Mouse (Mus musculus) neural tube, postnatal 0 days (tissue): ENCODE measurements around the gene Jchain. TPM values are rescaled to one million over a fixed set of nuclear protein-coding genes. Genes with fewer than 3 reads are reported as not detected.

ENCODE experiments used
- polyA plus RNA-seq: library from polyadenylated mRNA; unstranded; fragments of >200 nt; fragmentation: Nextera tagmentation; extraction: Ambion mirVana; gene quantifications from 2 replicates; pipeline ENCODE4 v1.2.1, GENCODE M21; 2015

Gene Jchain
- 0.15 and 0.39 TPM in 2 replicates for polyA plus RNA-seq

DNA sequence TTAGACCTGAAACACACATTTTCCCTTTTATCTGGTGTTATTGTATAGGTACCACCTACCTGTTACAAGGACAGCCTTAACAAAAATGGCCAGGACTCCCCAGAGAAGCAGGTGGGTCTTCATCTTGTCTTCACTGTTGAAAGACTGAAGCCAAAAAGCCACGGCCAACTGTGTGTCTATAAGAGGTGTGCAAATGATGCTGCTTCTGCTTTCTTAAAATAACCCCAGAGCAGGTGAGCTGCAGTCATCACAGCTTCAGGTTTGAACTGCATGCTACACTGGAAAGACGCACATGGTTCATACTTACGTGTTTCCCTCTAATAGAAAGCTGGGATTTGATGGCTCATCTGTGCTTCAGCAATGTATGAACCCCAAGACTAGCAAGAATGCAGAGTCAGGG, at the start of gene Jchain:
Jchain (minus strand) TSS at position 235 of the 400 bp plus-strand sequence.

DNA sequence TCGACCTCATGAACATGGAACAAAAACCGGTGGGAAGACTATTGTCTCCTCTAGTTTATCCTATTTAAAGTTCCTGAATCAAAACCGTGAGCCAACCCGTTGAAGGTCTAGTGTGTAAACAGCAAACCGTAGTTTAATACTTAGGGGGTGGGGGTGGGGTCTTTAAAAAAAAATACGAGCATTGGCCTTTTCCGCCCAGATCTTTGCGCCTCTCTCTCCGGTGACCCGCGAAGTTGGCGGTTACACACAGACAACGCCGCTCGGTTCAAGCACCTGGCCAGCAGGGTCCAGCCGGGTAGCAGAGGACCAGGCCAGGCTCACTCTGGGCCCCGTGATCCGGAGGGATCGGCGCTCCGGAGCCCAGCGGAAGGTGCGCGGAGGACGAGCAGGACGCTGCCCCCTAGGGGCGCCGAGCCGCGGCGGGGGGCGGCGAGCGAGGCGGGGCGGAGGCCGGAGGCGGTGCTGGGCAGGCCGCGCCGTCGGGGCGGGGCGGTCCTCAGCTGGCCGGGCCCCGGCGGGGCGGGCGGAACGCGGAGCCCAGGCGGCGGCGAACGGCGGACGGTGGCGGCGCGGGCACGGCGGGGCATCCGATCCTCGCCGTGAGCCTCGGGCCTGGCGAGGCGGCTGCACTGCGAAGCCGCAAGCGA, 36.9 kb upstream of the Jchain start, which contains the start of gene Rufy3:
Rufy3 (plus strand) TSS at position 540 of the 647 bp plus-strand sequence.

DNA sequence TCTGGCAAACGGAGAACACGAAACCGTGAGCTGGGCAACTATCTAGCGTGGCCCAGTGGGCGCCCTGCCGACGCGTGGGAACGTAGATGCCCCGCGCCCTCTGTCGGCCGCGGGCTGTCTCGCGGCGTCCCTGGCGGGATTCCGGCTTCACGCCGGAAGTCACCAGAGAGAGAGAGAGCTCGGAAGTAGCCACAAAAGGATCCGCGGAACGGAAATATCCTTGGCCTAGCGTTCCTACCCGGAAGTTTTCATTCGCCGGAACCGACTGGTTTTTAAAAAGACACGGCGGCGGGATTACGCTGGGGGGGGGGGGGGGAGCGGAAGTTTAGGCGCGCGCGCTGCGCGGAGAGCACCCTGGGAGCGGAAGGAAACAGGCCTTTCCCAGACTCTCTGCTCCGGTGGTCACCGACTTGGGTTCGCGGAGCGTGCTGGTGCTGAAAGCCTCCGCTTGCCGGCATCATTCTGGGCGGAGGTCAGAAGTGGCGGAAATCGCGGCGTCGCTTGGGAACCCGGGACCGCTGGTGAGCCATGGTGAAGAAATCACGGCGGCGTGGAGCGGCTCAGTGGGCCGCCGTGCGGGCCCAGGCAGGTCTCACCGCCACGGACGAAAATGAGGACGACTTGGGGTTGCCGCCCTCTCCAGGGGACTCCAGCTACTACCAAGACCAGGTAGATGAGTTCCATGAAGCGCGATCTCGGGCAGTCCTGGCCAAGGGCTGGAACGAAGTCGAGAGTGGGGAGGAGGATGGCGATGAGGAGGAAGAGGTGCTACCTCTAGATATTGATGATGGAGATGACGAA, 26.6 kb upstream of the Jchain start, which contains the start of gene Utp3:
Utp3 (plus strand) TSS at position 377 of the 801 bp plus-strand sequence.

DNA sequence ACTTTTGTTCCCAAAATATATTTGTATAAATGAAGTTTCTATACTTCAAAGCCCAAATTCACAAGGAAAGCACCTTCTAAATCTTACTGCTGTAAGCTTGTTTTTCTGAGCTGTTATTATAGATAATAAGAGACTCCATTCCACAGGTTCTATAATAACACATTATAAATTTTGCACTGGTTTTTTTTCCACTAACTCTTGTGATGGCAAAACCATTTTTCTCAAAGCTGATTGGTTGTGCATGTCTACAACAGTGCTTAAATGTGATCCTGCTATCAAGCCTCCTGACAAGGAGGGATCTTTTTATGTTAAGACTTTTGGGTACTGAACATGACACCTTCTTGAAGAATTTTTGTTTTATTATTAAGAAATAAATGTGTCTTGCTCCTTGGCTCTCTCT, 40.0 kb downstream of the Jchain start, which contains the start of gene Enam:
Enam (plus strand) TSS at position 301 of the 400 bp plus-strand sequence.

Other genes with a start within 250 kb of the Jchain start
- not detected in 2 replicates for gene Prol1, start 210.6 kb downstream of the Jchain start, polyA plus RNA-seq
- not detected in 2 replicates for gene Amtn, start 151.8 kb downstream of the Jchain start, polyA plus RNA-seq
- gene Ambn, start 71.9 kb downstream of the Jchain start, polyA plus RNA-seq = not detected in 2 replicates
- not detected in 2 replicates for gene Enam, start 39.9 kb downstream of the Jchain start, polyA plus RNA-seq
- gene Utp3, start 26.6 kb upstream of the Jchain start, polyA plus RNA-seq = 38.0 and 43.7 TPM in 2 replicates
- gene Rufy3, start 37.1 kb upstream of the Jchain start, polyA plus RNA-seq = 165 and 171 TPM in 2 replicates
- gene Grsf1, start 148.3 kb upstream of the Jchain start, polyA plus RNA-seq = 55.3 and 61.8 TPM in 2 replicates
- gene Mob1b, start 193.0 kb upstream of the Jchain start, polyA plus RNA-seq = 6.1 and 6.4 TPM in 2 replicates
- gene Dck, start 237.1 kb upstream of the Jchain start, polyA plus RNA-seq = 24.4 and 26.7 TPM in 2 replicates